Mouse (Mus musculus): Measurements from ENCODE around the gene Aplp1. TPM values are rescaled to one million over a fixed set of nuclear protein-coding genes. Genes with fewer than 3 reads are reported as not detected.

The Aplp1 gene
- total and polyA plus RNA-seq, 3 experiments: 3.2 to 3.6 (median 3.5) TPM

DNA sequence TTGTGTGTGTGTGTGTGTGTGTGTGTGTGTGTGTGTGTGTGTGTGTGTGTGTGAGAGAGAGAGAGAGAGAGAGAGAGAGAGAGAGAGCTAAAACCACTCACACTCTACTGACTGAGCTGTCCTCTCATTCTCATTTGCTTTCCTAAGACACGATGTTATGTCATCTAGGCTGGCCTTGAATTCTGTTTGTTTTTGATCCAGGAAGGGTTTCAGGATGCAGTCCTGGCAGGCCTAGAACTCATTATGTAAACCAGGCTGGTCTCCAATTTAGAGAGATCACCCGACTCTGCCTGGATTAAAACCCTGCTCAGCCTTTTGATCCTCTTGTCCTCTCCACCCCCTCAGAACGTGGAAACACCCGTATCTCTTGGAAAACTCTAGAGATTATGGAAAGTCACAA, 18.7 kb upstream of the Aplp1 start:
- DNase-seq: no peak
- TF ChIP-seq CTCF (IDR thresholded peaks at IDR 0.05) (no peak), POLR2A (IDR thresholded peaks at IDR 0.05; ENCODE audit: insufficient read depth, low read depth, low read length) (no peak), EP300 (IDR thresholded peaks at IDR 0.05; ENCODE audit: insufficient read depth, low read depth, low read length) (no peak)
- intact Hi-C loops (cut with DNase I): no loop called here
- no peaks in the 10 kb centered on the region for H3K36me3 ChIP-seq (ENCODE audit: control insufficient read depth, insufficient read depth, low read length)
- no peak overlapping the region for H3K27ac ChIP-seq
- H3K79me2 ChIP-seq (replicated peaks; ENCODE audit: control insufficient read depth, insufficient read depth, low read length): no peaks in the 10 kb centered on the region
- peaks cover 13% of the 10 kb centered on the region for H3K27me3 ChIP-seq (ENCODE audit: control insufficient read depth, insufficient read depth, low read length)
- 12% methylated on average over 4 of the region's 4 CpGs for WGBS
- H3K4me3 ChIP-seq: no peak overlapping the region
- H3K4me1 ChIP-seq (ENCODE audit: control insufficient read depth, insufficient read depth, low read length): no peaks in the 10 kb centered on the region
- no peak overlapping the region for H3K9ac ChIP-seq (ENCODE audit: low read depth, low read length)

DNA sequence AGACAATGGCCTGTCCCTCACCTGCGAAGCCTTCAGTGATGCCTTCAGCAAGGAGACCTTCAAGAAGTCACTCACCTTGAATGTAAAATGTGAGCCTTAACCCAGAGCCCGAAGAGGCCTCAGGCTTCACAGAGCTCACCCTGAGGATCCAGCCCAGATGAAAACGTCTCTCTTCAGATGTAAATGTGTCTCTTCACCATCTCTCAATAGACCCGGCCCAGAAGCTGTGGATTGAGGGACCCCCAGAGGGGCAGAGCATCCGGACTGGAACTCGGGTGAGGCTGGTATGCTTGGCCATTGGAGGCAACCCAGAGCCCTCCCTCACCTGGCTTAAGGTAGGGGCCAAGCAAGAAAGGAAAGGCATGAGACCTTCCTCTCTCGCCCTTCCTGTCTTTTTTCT, 18.2 kb upstream of the Aplp1 start:
- TF ChIP-seq EP300 (IDR thresholded peaks at IDR 0.05; ENCODE audit: insufficient read depth, low read depth, low read length) (no peak), CTCF (IDR thresholded peaks at IDR 0.05) (no peak), POLR2A (IDR thresholded peaks at IDR 0.05; ENCODE audit: insufficient read depth, low read depth, low read length) (no peak)
- H3K79me2 ChIP-seq (replicated peaks; ENCODE audit: control insufficient read depth, insufficient read depth, low read length): no peaks in the 10 kb centered on the region

DNA sequence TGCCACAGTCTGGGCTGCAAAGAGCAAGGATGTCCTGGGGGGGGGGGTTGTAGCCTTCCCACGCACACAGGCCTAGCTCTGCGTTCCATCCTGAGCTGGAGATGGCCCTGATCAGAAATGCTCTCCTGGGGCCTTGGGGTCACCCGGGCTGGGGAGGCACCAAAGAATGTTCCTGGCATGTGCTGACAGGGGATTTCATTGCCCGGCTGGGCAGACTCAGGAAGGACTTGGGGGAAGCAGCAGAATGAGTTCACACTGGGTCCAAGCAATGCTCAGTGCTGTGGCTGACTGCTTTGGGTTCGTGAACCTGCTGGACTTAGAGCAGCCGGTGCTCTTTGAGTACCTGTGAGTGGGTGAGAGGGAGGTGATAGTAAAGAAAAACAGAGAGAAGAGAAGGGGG, 14.1 kb upstream of the Aplp1 start:
- WGBS: 28% methylated on average over 6 of the region's 6 CpGs
- no peak overlapping the region for H3K4me3 ChIP-seq
- DNase-seq: no peak
- H3K27ac ChIP-seq: no peak overlapping the region
- no peaks in the 10 kb centered on the region for H3K36me3 ChIP-seq (ENCODE audit: control insufficient read depth, insufficient read depth, low read length)
- no peak overlapping the region for H3K9ac ChIP-seq (ENCODE audit: low read depth, low read length)
- no peaks in the 10 kb centered on the region for H3K79me2 ChIP-seq (replicated peaks; ENCODE audit: control insufficient read depth, insufficient read depth, low read length)
- H3K4me1 ChIP-seq (ENCODE audit: control insufficient read depth, insufficient read depth, low read length): no peaks in the 10 kb centered on the region
- H3K27me3 ChIP-seq (ENCODE audit: control insufficient read depth, insufficient read depth, low read length): peaks cover 11% of the 10 kb centered on the region
- TF ChIP-seq POLR2A (IDR thresholded peaks at IDR 0.05; ENCODE audit: insufficient read depth, low read depth, low read length): no peak
- no peak for TF ChIP-seq CTCF (IDR thresholded peaks at IDR 0.05)
- TF ChIP-seq EP300 (IDR thresholded peaks at IDR 0.05; ENCODE audit: insufficient read depth, low read depth, low read length): no peak
- intact Hi-C loops (cut with DNase I): no loop called here

More for the DNA sequence above, 18.2 kb upstream of the Aplp1 start:
- Histone ChIP-seq H3K27ac (no peak overlapping the region), H3K4me3 (no peak overlapping the region), H3K9ac (ENCODE audit: low read depth, low read length) (no peak overlapping the region), H3K36me3 (ENCODE audit: control insufficient read depth, insufficient read depth, low read length) (no peaks in the 10 kb centered on the region), H3K27me3 (ENCODE audit: control insufficient read depth, insufficient read depth, low read length) (peaks cover 13% of the 10 kb centered on the region), H3K4me1 (ENCODE audit: control insufficient read depth, insufficient read depth, low read length) (no peaks in the 10 kb centered on the region)
- DNase-seq: no peak
- WGBS: 33% methylated on average over 7 of the region's 7 CpGs
- intact Hi-C loops (cut with DNase I): no loop called here

DNA sequence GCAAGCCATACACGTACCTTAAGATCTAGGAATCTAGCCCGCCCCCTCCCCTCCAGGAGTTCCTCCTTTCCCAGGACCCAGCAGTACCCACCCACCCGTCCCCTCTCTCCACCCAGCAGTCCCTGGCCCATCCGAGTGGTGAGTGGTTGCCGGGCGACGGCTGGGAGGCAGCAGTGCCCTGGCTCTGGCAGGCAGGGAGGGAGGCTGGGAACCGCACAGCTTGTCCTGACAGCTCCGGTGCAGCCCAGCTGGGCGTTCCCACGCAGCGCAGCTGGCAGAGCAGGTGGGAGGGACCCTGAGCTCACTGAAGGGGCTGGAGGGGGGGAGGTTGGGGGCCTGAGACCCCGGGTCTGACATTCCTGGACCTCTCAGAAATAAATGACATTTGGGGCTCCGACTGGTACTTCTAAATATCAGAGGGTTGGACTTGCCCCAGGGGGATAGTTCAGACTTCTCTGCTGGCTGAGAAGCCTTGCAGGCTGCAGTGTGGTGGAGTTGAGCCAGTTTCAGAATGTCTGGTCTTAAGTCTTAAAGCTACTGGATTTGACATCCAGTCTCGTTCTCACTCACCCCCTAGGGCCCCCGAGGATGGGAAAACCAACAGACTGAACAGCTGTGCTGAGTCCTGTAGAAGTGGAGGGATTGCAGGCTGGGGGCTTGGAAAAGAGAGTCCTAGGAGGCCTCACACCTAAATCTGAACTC, 12.4 kb upstream of the Aplp1 start, which contains the start of the genes Kirrel2 and Nphs1:
Gene Kirrel2, minus strand, starts transcription at position 62 of the 702 bp plus-strand sequence.
Gene Nphs1, plus strand, starts transcription at position 687 of the 702 bp plus-strand sequence.
- Histone ChIP-seq H3K79me2 (replicated peaks; ENCODE audit: control insufficient read depth, insufficient read depth, low read length) (no peaks in the 10 kb centered on the region), H3K36me3 (ENCODE audit: control insufficient read depth, insufficient read depth, low read length) (no peaks in the 10 kb centered on the region), H3K9ac (ENCODE audit: low read depth, low read length) (no peak within 1 kb of the TSS), H3K27ac (no peak within 1 kb of the TSS), H3K27me3 (ENCODE audit: control insufficient read depth, insufficient read depth, low read length) (peaks cover 19% of the 10 kb centered on the region), H3K4me1 (ENCODE audit: control insufficient read depth, insufficient read depth, low read length) (no peaks in the 10 kb centered on the region), H3K4me3 (no peak within 1 kb of the TSS)
- TF ChIP-seq POLR2A (IDR thresholded peaks at IDR 0.05; ENCODE audit: insufficient read depth, low read depth, low read length): no peak
- TF ChIP-seq EP300 (IDR thresholded peaks at IDR 0.05; ENCODE audit: insufficient read depth, low read depth, low read length): no peak
- no peak for TF ChIP-seq CTCF (IDR thresholded peaks at IDR 0.05)
- WGBS: 3% methylated on average over 16 of the region's 16 CpGs
- intact Hi-C loops (cut with DNase I): no loop called here
- DNase-seq: no peak

DNA sequence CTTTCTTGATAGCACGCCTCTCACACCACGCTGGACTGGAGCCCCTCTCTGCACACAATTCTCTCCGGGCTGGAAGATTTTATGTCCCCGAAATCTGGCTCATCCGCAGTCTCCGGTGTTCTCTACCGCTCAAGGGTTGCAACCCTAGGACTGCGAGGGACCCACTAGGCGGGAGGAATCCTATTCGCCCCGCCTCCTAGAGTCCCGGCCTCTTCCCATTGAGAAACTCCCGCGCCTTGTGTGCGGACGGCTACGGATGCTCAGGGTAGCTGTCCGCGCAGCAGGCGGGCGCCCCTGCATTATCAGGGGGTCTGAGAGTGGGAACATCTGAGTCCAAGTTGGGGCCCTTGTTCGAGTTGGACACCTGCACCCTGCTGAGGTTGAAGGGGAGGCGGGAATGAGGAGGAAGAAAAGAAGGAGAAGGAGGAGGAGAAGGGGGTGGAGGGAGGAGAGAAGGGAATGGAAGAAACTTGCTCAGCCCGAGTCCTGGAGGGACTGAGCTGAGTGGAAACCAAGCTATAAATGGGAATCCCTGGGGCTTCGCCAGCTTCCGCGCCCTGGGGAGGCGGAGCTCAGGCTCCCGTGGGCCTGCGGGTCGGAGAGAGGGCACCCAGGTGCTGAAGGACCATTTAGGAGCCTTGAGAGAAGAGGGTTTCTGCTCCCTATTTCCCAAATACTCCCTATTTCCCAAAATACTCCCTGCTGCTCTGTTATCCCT, 11.7 kb upstream of the Aplp1 start:
- 2% methylated on average over 31 of the region's 31 CpGs for WGBS
- TF ChIP-seq POLR2A (IDR thresholded peaks at IDR 0.05; ENCODE audit: insufficient read depth, low read depth, low read length) (no peak), CTCF (IDR thresholded peaks at IDR 0.05) (no peak), EP300 (IDR thresholded peaks at IDR 0.05; ENCODE audit: insufficient read depth, low read depth, low read length) (no peak)
- H3K27ac ChIP-seq: no peak overlapping the region
- H3K36me3 ChIP-seq (ENCODE audit: control insufficient read depth, insufficient read depth, low read length): no peaks in the 10 kb centered on the region
- DNase-seq: no peak
- peaks cover 19% of the 10 kb centered on the region for H3K27me3 ChIP-seq (ENCODE audit: control insufficient read depth, insufficient read depth, low read length)
- no peaks in the 10 kb centered on the region for H3K4me1 ChIP-seq (ENCODE audit: control insufficient read depth, insufficient read depth, low read length)
- H3K79me2 ChIP-seq (replicated peaks; ENCODE audit: control insufficient read depth, insufficient read depth, low read length): no peaks in the 10 kb centered on the region
- H3K4me3 ChIP-seq: no peak overlapping the region
- no peak overlapping the region for H3K9ac ChIP-seq (ENCODE audit: low read depth, low read length)
- intact Hi-C loops (cut with DNase I): no loop called here

DNA sequence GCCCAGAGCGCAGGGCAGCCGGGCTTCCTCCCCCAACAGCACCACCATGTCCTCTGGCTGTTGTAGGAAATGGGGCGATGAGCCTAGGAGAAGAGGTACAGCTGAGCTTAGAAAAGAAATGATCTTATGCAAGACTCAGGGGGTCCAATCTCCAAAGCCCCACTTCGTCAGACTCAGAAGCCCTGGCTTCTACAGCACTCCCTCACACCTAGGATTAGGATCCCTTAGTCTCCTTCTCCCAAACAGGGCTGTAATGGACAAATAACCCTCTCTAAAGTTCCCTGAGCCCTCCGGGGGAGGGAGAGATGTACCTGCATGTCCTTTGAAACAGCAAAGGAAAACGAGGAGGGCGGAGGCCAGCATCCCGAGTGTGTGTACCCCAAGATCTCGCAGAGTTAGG, 11.2 kb upstream of the Aplp1 start:
- Histone ChIP-seq H3K36me3 (ENCODE audit: control insufficient read depth, insufficient read depth, low read length) (no peaks in the 10 kb centered on the region), H3K79me2 (replicated peaks; ENCODE audit: control insufficient read depth, insufficient read depth, low read length) (no peaks in the 10 kb centered on the region), H3K27ac (no peak overlapping the region), H3K4me3 (no peak overlapping the region), H3K4me1 (ENCODE audit: control insufficient read depth, insufficient read depth, low read length) (no peaks in the 10 kb centered on the region), H3K9ac (ENCODE audit: low read depth, low read length) (no peak overlapping the region), H3K27me3 (ENCODE audit: control insufficient read depth, insufficient read depth, low read length) (peaks cover 18% of the 10 kb centered on the region)
- TF ChIP-seq EP300 (IDR thresholded peaks at IDR 0.05; ENCODE audit: insufficient read depth, low read depth, low read length) (no peak), CTCF (IDR thresholded peaks at IDR 0.05) (no peak), POLR2A (IDR thresholded peaks at IDR 0.05; ENCODE audit: insufficient read depth, low read depth, low read length) (no peak)
- intact Hi-C loops (cut with DNase I): no loop called here
- DNase-seq: no peak
- 3% methylated on average over 9 of the region's 9 CpGs for WGBS

Measured in heart, adult 2 months (tissue).